Mouse (Mus musculus) ES-Bruce4 (cell line): ENCODE measurements around the gene Islr.

Experiments
- CTCF ChIP-seq: IDR thresholded peaks from one replicate; pipeline ENCODE4 v1.8.1; 2011; ENCODE audit warnings: low read depth, low read length
- POLR2A ChIP-seq: IDR thresholded peaks from one replicate; pipeline ENCODE4 v1.8.1; 2011; ENCODE audit warnings: low read length; ENCODE audit not compliant: insufficient read depth

GRCm38 (mm10) chr9:58157838-58158237 is 46.3 kb downstream of the Islr start:
- TF ChIP-seq POLR2A (no peak), CTCF (no peak)
